Mouse (Mus musculus): ENCODE results near the gene Vmn2r74.

Vmn2r74 gene

GRCm38 (mm10) chr7:85961529-85961928 lies at the start of gene Vmn2r74:
Vmn2r74 (minus strand) TSS chr7:85961629.
- no peak for DNase-seq (ENCODE audit: low spot score)

GRCm38 (mm10) chr7:86007533-86007932 lies 46.1 kb upstream of the Vmn2r74 start:
- no peak for DNase-seq (ENCODE audit: low spot score)

Measured in retina, embryonic 14.5 days (tissue).